Mouse (Mus musculus) ES-E14 (cell line): Measurements from ENCODE around the gene Aurkaip1. TPM values are rescaled to one million over a fixed set of nuclear protein-coding genes. Genes with fewer than 3 reads are reported as not detected.

Experiments
- DNase-seq: peaks from one replicate; pipeline ENCODE4 v3.0.0-alpha.2; 2013; ENCODE audit warnings: low read depth, low spot score
- H3K27ac ChIP-seq: 2 replicates; pipeline ENCODE4 v1.5.1; 2012; ENCODE audit warnings: low read depth, mild to moderate bottlenecking, low read length, moderate library complexity, mixed read lengths; ENCODE audit not compliant: poor library complexity, insufficient read depth, severe bottlenecking
- H3K36me3 ChIP-seq: 2 replicates; pipeline ENCODE4 v1.6.1; 2012; ENCODE audit warnings: mild to moderate bottlenecking, low read length, moderate library complexity, mixed read lengths; ENCODE audit not compliant: control insufficient read depth, poor library complexity, insufficient read depth, severe bottlenecking
- H3K4me1 ChIP-seq, 2 experiments: fragments of 150-350 bp in 1 of 2; sonication (generic) in 1 of 2; 2 replicates each; pipeline ENCODE4 v1.6.1; 2012; ENCODE audit warnings: low read length in 2 of 2, mild to moderate bottlenecking in 1 of 2, mixed read lengths in 1 of 2; ENCODE audit not compliant: control insufficient read depth in 2 of 2, insufficient read depth in 2 of 2, poor library complexity in 1 of 2
- H3K4me3 ChIP-seq, 2 experiments: fragments of 150-350 bp in 1 of 2; sonication (generic) in 1 of 2; 2 replicates each; pipeline ENCODE4 v1.5.1; 2012; ENCODE audit warnings: low read length in 2 of 2, low read depth in 1 of 2, mild to moderate bottlenecking in 1 of 2, mixed read lengths in 1 of 2; ENCODE audit not compliant: insufficient read depth in 1 of 2, poor library complexity in 1 of 2, severe bottlenecking in 1 of 2
- H3K9ac ChIP-seq: 2 replicates; pipeline ENCODE4 v1.6.1; 2012; ENCODE audit warnings: low read depth, mild to moderate bottlenecking, low read length, mixed read lengths; ENCODE audit not compliant: poor library complexity, insufficient read depth, severe bottlenecking
- H3K9me3 ChIP-seq: fragments of 150-350 bp; sonication (generic); 2 replicates; pipeline ENCODE4 v1.6.1; 2012; ENCODE audit warnings: low read depth, mild to moderate bottlenecking, low read length; ENCODE audit not compliant: control insufficient read depth, insufficient read depth
- CHD2 ChIP-seq: IDR thresholded peaks from 2 replicates; pipeline ENCODE4 v1.6.1; 2014; ENCODE audit warnings: mild to moderate bottlenecking, low read depth, low read length, inconsistent platforms
- HCFC1 ChIP-seq: IDR thresholded peaks from 2 replicates; pipeline ENCODE4 v1.6.1; 2012; ENCODE audit warnings: low read length, inconsistent platforms, borderline replicate concordance; ENCODE audit not compliant: insufficient read depth
- MAFK ChIP-seq: IDR thresholded peaks from 2 replicates; pipeline ENCODE4 v1.6.1; 2014; ENCODE audit warnings: mild to moderate bottlenecking, low read depth, low read length, inconsistent platforms; ENCODE audit not compliant: insufficient read depth
- ZC3H11A ChIP-seq: IDR thresholded peaks from 2 replicates; pipeline ENCODE4 v1.6.1; 2012; ENCODE audit warnings: low read depth, mild to moderate bottlenecking, inconsistent platforms, low read length, borderline replicate concordance
- ZNF384 ChIP-seq: IDR thresholded peaks from 2 replicates; pipeline ENCODE4 v1.6.1; 2012; ENCODE audit warnings: low read depth, low read length, inconsistent platforms
- in situ Hi-C, 2 experiments: fragments of 600-800 bp; cut with MboI; formaldehyde crosslinking; loops; one replicate each; pipeline ENCODE4 v1.15.1; 2025; ENCODE audit warnings: low sequenced_read_pairs in 2 of 2, inconsistent platforms in 1 of 2; ENCODE audit not compliant: unreplicated experiment in 2 of 2
- total RNA-seq: library from RNA; depleted of rRNA; stranded (reverse); fragments of 300-350 nt; gene quantifications from 2 replicates; pipeline ENCODE4 v1.2.3, GENCODE M21; 2012

The Aurkaip1 gene
- total RNA-seq, 1 experiment = 162 TPM

GRCm38 (mm10) chr4:155841003-155841454 lies 10.0 kb downstream of the Aurkaip1 start:
- TF ChIP-seq CHD2 (no peak), ZC3H11A (no peak), ZNF384 (no peak), MAFK (no peak), HCFC1 (no peak)
- no peaks in the 10 kb centered on the region for H3K36me3 ChIP-seq
- H3K4me3 ChIP-seq = peak overlapping the region; percentile 64 to 76
- peaks cover 2 to 17% of the 10 kb centered on the region in 2 experiments; a peak in 3 of 4 replicates for H3K4me1 ChIP-seq
- in situ Hi-C loops = no loop called here
- H3K9ac ChIP-seq = peak overlapping the region; percentile 42
- no peaks in the 10 kb centered on the region for H3K9me3 ChIP-seq
- peak; percentile 89 for DNase-seq
- H3K27ac ChIP-seq = no peak overlapping the region

- Histone ChIP-seq H3K36me3 (no peaks in the 10 kb centered on the region), H3K4me3 (peak overlapping the region; percentile 57 to 64), H3K9me3 (no peaks in the 10 kb centered on the region), H3K4me1 (peaks cover 2 to 20% of the 10 kb centered on the region in 2 experiments; a peak in 3 of 4 replicates), H3K27ac (no peak overlapping the region), H3K9ac (peak overlapping the region; percentile 22; the same call in 1 of the 2 replicates)
- in situ Hi-C loops = no loop called here
- DNase-seq = no peak
- TF ChIP-seq ZNF384 (no peak), MAFK (no peak), ZC3H11A (no peak), CHD2 (no peak), HCFC1 (no peak)
These were observed 10.7 kb downstream of the Aurkaip1 start for GRCm38 (mm10) chr4:155841651-155842270.

GRCm38 (mm10) chr4:155843231-155843630 lies 12.2 kb downstream of the Aurkaip1 start:
- no peak overlapping the region for H3K9ac ChIP-seq
- H3K27ac ChIP-seq = no peak overlapping the region
- H3K36me3 ChIP-seq = no peaks in the 10 kb centered on the region
- H3K4me3 ChIP-seq = no peak overlapping the region
- in situ Hi-C loops = no loop called here
- no peaks in the 10 kb centered on the region for H3K9me3 ChIP-seq
- DNase-seq = no peak
- TF ChIP-seq ZC3H11A = no peak
- TF ChIP-seq CHD2 = no peak
- no peak for TF ChIP-seq ZNF384
- no peak for TF ChIP-seq MAFK
- no peak for TF ChIP-seq HCFC1
- peaks cover 2 to 23% of the 10 kb centered on the region in 2 experiments; a peak in 3 of 4 replicates for H3K4me1 ChIP-seq

GRCm38 (mm10) chr4:155846871-155847578 lies 16.0 kb downstream of the Aurkaip1 start, which contains the start of gene Dvl1:
Gene Dvl1, plus strand, starts transcription at chr4:155847402.
- H3K9me3 ChIP-seq = no peaks in the 10 kb centered on the region
- H3K4me3 ChIP-seq = peak within 1 kb of the TSS; percentile 74 to 96
- peak; percentile 66 for DNase-seq
- H3K9ac ChIP-seq = peak within 1 kb of the TSS; percentile 87
- H3K27ac ChIP-seq = no peak within 1 kb of the TSS
- TF ChIP-seq ZNF384 (no peak), ZC3H11A (no peak), CHD2 (no peak), MAFK (no peak), HCFC1 (no peak)
- in situ Hi-C loops = no loop called here
- H3K36me3 ChIP-seq = no peaks in the 10 kb centered on the region
- H3K4me1 ChIP-seq = peaks cover 5 to 9% of the 10 kb centered on the region in 2 experiments; a peak in 3 of 4 replicates
